Mouse (Mus musculus): ENCODE data around the gene Gm11756.
"Not testable (repeated sequence)": the region's sequence is repeated elsewhere in the genome, so short reads cannot be mapped to it uniquely, and the experiment has no call there.

Gene Gm11756

GRCm38 (mm10) chr4:73920660-73921059 is at the start of gene Gm11756:
Gm11756 (minus strand) TSS chr4:73920760.
- DNase-seq = not testable (repeated sequence)

- DNase-seq = no peak
Measured at GRCm38 (mm10) chr4:73950375-73950896, 29.9 kb upstream of the Gm11756 start, which contains the start of gene 2310002L09Rik. 2310002L09Rik (minus strand) TSS chr4:73950846.

- DNase-seq = not testable (repeated sequence)
Measured at GRCm38 (mm10) chr4:73905853-73906252, 14.7 kb downstream of the Gm11756 start, which contains the start of gene Gm13871. Gm13871 (minus strand) TSS chr4:73905953.

- DNase-seq = not testable (repeated sequence)
Measured at GRCm38 (mm10) chr4:73891012-73891411, 29.5 kb downstream of the Gm11756 start, which contains the start of gene Gm11757. Gm11757 (minus strand) TSS chr4:73891112.

DNA sequence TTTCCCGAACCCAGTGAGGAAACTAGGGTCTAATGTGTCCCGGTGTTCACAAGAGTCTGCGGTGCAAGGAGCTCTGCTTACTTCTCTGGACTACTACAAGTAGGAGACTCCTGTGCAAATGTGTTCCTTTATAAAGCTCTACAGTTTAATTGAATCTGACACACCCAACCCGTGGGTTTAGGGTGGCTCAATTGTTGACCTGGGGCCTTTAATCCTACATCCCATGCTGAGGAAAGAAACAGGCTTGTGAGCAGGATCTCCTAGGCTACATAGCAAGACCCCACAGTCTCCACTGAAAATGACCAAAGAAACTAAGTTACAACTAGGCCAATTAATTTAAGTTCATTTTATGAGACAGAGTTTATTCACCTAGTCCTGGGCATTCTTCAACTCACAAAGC is 44.4 kb downstream of the Gm11756 start, which contains the start of gene Gm11758:
Gm11758 (minus strand) TSS at position 101 of the 400 bp plus-strand sequence.
- DNase-seq = not testable (repeated sequence)
